Mouse (Mus musculus): ENCODE results near the gene Insc.

- TF ChIP-seq CTCF (IDR thresholded peaks at IDR 0.05; ENCODE audit: extremely low read depth, insufficient read length, insufficient replicate concordance, low read depth, low read length) (no peak), POLR2A (IDR thresholded peaks at IDR 0.05; ENCODE audit: low read depth, low read length) (no peak)
These were observed 64.8 kb downstream of the Insc start for GRCm38 (mm10) chr7:114808341-114808740.

Data from small intestine, adult 2 months (tissue).